Mouse (Mus musculus) C2C12 (cell line): ENCODE data around the gene Slc30a7.

Experiments used
- CTCF ChIP-seq: IDR thresholded peaks from one replicate; pipeline ENCODE4 v1.5.1; 2011; ENCODE audit not compliant: control insufficient read depth, insufficient read depth, insufficient read length
- USF1 ChIP-seq: IDR thresholded peaks from one replicate; pipeline ENCODE4 v1.6.1; 2011; ENCODE audit warnings: low read depth, mild to moderate bottlenecking, control low read depth, moderate library complexity

- TF ChIP-seq CTCF: no peak
- no peak for TF ChIP-seq USF1
Measured at GRCm38 (mm10) chr3:115905067-115905466, 102.1 kb downstream of the Slc30a7 start.
